Mouse (Mus musculus) ovary, postnatal 10 days (tissue): Measurements from ENCODE around the gene Rfx1.

Experiments
- DNase-seq: peaks from one replicate; pipeline ENCODE4 v3.0.0; 2022; ENCODE audit warnings: low spot score

The Rfx1 gene

GRCm38 (mm10) chr8:84066291-84066930 lies at the start of gene Rfx1:
TSS of gene Rfx1 (plus strand) at chr8:84066834.
- peak; percentile 97 for DNase-seq

- DNase-seq = no peak
Measured at GRCm38 (mm10) chr8:84019738-84020137, 46.9 kb upstream of the Rfx1 start.

GRCm38 (mm10) chr8:84021096-84021495 lies 45.5 kb upstream of the Rfx1 start, which contains the start of gene Palm3:
TSS of gene Palm3 (plus strand) at chr8:84021471.
- no peak for DNase-seq

GRCm38 (mm10) chr8:84021569-84021968 lies 45.1 kb upstream of the Rfx1 start:
- DNase-seq = no peak

GRCm38 (mm10) chr8:84023085-84023484 lies 43.5 kb upstream of the Rfx1 start:
- DNase-seq = no peak

GRCm38 (mm10) chr8:84023631-84024030 lies 43.0 kb upstream of the Rfx1 start:
- DNase-seq = no peak

GRCm38 (mm10) chr8:84024171-84024570 lies 42.5 kb upstream of the Rfx1 start:
- no peak for DNase-seq

GRCm38 (mm10) chr8:84025863-84026262 lies 40.8 kb upstream of the Rfx1 start:
- no peak for DNase-seq

- no peak for DNase-seq
Measured at GRCm38 (mm10) chr8:84027449-84027848, 39.2 kb upstream of the Rfx1 start.

GRCm38 (mm10) chr8:84029272-84029671 lies 37.4 kb upstream of the Rfx1 start:
- no peak for DNase-seq

GRCm38 (mm10) chr8:84032777-84033176 lies 33.9 kb upstream of the Rfx1 start:
- DNase-seq = no peak

- DNase-seq = no peak
Measured at GRCm38 (mm10) chr8:84038015-84038414, 28.6 kb upstream of the Rfx1 start.

- peak; percentile 60 for DNase-seq
Measured at GRCm38 (mm10) chr8:84039050-84039449, 27.6 kb upstream of the Rfx1 start.

GRCm38 (mm10) chr8:84042066-84042947 lies 24.3 kb upstream of the Rfx1 start, which contains the start of gene Il27ra:
TSS of gene Il27ra (minus strand) at chr8:84042589.
- DNase-seq = peak; percentile 42

GRCm38 (mm10) chr8:84042948-84043342 lies 23.7 kb upstream of the Rfx1 start:
- DNase-seq = no peak

GRCm38 (mm10) chr8:84044103-84044502 lies 22.5 kb upstream of the Rfx1 start:
- no peak for DNase-seq

GRCm38 (mm10) chr8:84044900-84045299 lies 21.7 kb upstream of the Rfx1 start, which contains the start of gene Rln3:
TSS of gene Rln3 (minus strand) at chr8:84045000.
- no peak for DNase-seq

GRCm38 (mm10) chr8:84046505-84046904 lies 20.1 kb upstream of the Rfx1 start:
- DNase-seq = no peak

- DNase-seq = no peak
Measured at GRCm38 (mm10) chr8:84048171-84048570, 18.5 kb upstream of the Rfx1 start.

GRCm38 (mm10) chr8:84052746-84053145 lies 13.9 kb upstream of the Rfx1 start:
- DNase-seq = no peak

- no peak for DNase-seq
Measured at GRCm38 (mm10) chr8:84053229-84053628, 13.4 kb upstream of the Rfx1 start.

GRCm38 (mm10) chr8:84057827-84058226 lies 8.8 kb upstream of the Rfx1 start:
- no peak for DNase-seq

GRCm38 (mm10) chr8:84059226-84059625 lies 7.4 kb upstream of the Rfx1 start:
- no peak for DNase-seq
